Mouse (Mus musculus) liver, adult 2 months (tissue): ENCODE measurements at regions not wholly inside any gene's neighbourhood (a gene's known extent, or its start where the extent isn't known, plus 50 kb on each side); places are given as distances from the start of the nearest gene placed in this dataset.

ENCODE experiments used
- DNase-seq: peaks from one replicate; pipeline ENCODE4 v3.0.0-alpha.2; 2011; ENCODE audit warnings: low read depth, low spot score; ENCODE audit errors: extremely low read depth
- H3K27ac ChIP-seq: fragments of 200-500 bp; replicated peaks from 2 replicates; pipeline ENCODE4 v1.5.1; 2012; ENCODE audit warnings: low read depth, mild to moderate bottlenecking, control low read depth, inconsistent platforms, low read length; ENCODE audit not compliant: insufficient read depth
- H3K27me3 ChIP-seq: fragments of 200-500 bp; 2 replicates; pipeline ENCODE4 v1.6.1; 2012; ENCODE audit warnings: mild to moderate bottlenecking, moderate library complexity, low read length, inconsistent platforms; ENCODE audit not compliant: control insufficient read depth, insufficient read depth
- H3K36me3 ChIP-seq: fragments of 200-500 bp; 2 replicates; pipeline ENCODE4 v1.6.1; 2012; ENCODE audit warnings: low read length, inconsistent platforms; ENCODE audit not compliant: control insufficient read depth, insufficient read depth
- H3K4me1 ChIP-seq: fragments of 200-500 bp; 2 replicates; pipeline ENCODE4 v1.6.1; 2011; ENCODE audit warnings: low read length; ENCODE audit not compliant: control insufficient read depth, insufficient read depth
- H3K4me3 ChIP-seq: fragments of 200-500 bp; 2 replicates; pipeline ENCODE4 v1.5.1; 2011; ENCODE audit warnings: low read depth, mild to moderate bottlenecking, control low read depth, low read length, moderate library complexity; ENCODE audit not compliant: insufficient read depth
- H3K79me2 ChIP-seq: fragments of 200-500 bp; 2 replicates; pipeline ENCODE4 v1.6.1; 2012; ENCODE audit warnings: inconsistent platforms, mild to moderate bottlenecking, low read length, moderate library complexity; ENCODE audit not compliant: control insufficient read depth, insufficient read depth
- H3K9ac ChIP-seq: fragments of 200-500 bp; 2 replicates; pipeline ENCODE4 v1.6.1; 2012; ENCODE audit warnings: low read depth, mild to moderate bottlenecking, control low read depth, inconsistent platforms, low read length
- CTCF ChIP-seq: fragments of 200-500 bp; IDR thresholded peaks from 2 replicates; pipeline ENCODE4 v1.5.1; 2011; ENCODE audit warnings: low read depth, low read length, control low read depth
- POLR2A ChIP-seq: fragments of 200-500 bp; IDR thresholded peaks from 2 replicates; pipeline ENCODE4 v1.6.1; 2011; ENCODE audit warnings: low read length, control low read depth; ENCODE audit not compliant: insufficient read depth; ENCODE audit errors: extremely low read depth
- WGBS: fragments of 180-500 bp; shearing (Covaris S2); methylation state at CpG from one replicate; pipeline ENCODE4 v1.1.7; 2018; 5-methylcytosine and 5-hydroxymethylcytosine counted together

- Histone ChIP-seq H3K27ac (no peak overlapping the region), H3K4me1 (peaks cover 6% of the 10 kb centered on the region), H3K9ac (no peak overlapping the region), H3K27me3 (no peaks in the 10 kb centered on the region), H3K4me3 (no peak overlapping the region), H3K36me3 (no peaks in the 10 kb centered on the region), H3K79me2 (no peaks in the 10 kb centered on the region)
- TF ChIP-seq CTCF (no peak), POLR2A (no peak)
- WGBS, result 76% methylated on average over 1 of the region's 1 CpGs
- DNase-seq, result no peak
These were observed 160.8 kb downstream of the Pdgfra start for GRCm38 (mm10) chr5:75312897-75313296.

GRCm38 (mm10) chr5:75315956-75316355, 163.9 kb downstream of the Pdgfra start:
- H3K27ac ChIP-seq, result no peak overlapping the region
- peak overlapping the region; percentile 36 for H3K4me3 ChIP-seq
- H3K79me2 ChIP-seq, result no peaks in the 10 kb centered on the region
- DNase-seq, result peak; percentile 53
- no peaks in the 10 kb centered on the region for H3K27me3 ChIP-seq
- peaks cover 6% of the 10 kb centered on the region for H3K4me1 ChIP-seq
- H3K9ac ChIP-seq, result 0 out of 2 replicates have a peak overlapping the region, but pooled peaks have one; percentile 21
- H3K36me3 ChIP-seq, result no peaks in the 10 kb centered on the region
- TF ChIP-seq CTCF, result no peak
- no peak for TF ChIP-seq POLR2A
- 23% methylated on average over 1 of the region's 1 CpGs for WGBS

- Histone ChIP-seq H3K4me3 (no peak overlapping the region), H3K36me3 (no peaks in the 10 kb centered on the region), H3K4me1 (peaks cover 4% of the 10 kb centered on the region), H3K9ac (no peak overlapping the region), H3K27ac (no peak overlapping the region), H3K27me3 (no peaks in the 10 kb centered on the region), H3K79me2 (no peaks in the 10 kb centered on the region)
- DNase-seq, result peak; percentile 10
- TF ChIP-seq CTCF (no peak), POLR2A (no peak)
- WGBS, result 81% methylated on average over 2 of the region's 2 CpGs
These were observed 168.4 kb downstream of the Pdgfra start for GRCm38 (mm10) chr5:75320536-75320935.

GRCm38 (mm10) chr5:75334050-75334449, 182.0 kb downstream of the Pdgfra start:
- no peaks in the 10 kb centered on the region; the same call in 1 of the 2 replicates for H3K4me1 ChIP-seq
- TF ChIP-seq CTCF (no peak), POLR2A (no peak)
- no peak overlapping the region for H3K4me3 ChIP-seq
- H3K27ac ChIP-seq, result no peak overlapping the region
- H3K79me2 ChIP-seq, result no peaks in the 10 kb centered on the region
- 91% methylated on average over 3 of the region's 3 CpGs for WGBS
- no peak for DNase-seq
- no peaks in the 10 kb centered on the region for H3K36me3 ChIP-seq
- H3K9ac ChIP-seq, result no peak overlapping the region
- no peaks in the 10 kb centered on the region for H3K27me3 ChIP-seq

- no peak for DNase-seq
- H3K36me3 ChIP-seq, result no peaks in the 10 kb centered on the region
- H3K27ac ChIP-seq, result no peak overlapping the region
- no peak overlapping the region for H3K4me3 ChIP-seq
- H3K27me3 ChIP-seq, result no peaks in the 10 kb centered on the region
- WGBS, result 92% methylated on average over 11 of the region's 11 CpGs
- H3K4me1 ChIP-seq, result no peaks in the 10 kb centered on the region
- no peaks in the 10 kb centered on the region for H3K79me2 ChIP-seq
- no peak for TF ChIP-seq POLR2A
- H3K9ac ChIP-seq, result no peak overlapping the region
These were observed 184.4 kb downstream of the Pdgfra start for GRCm38 (mm10) chr5:75336454-75336853.

GRCm38 (mm10) chr5:75338439-75338838, 186.3 kb downstream of the Pdgfra start:
- no peak overlapping the region for H3K9ac ChIP-seq

More at GRCm38 (mm10) chr5:75338439-75338838, 186.3 kb downstream of the Pdgfra start:
- H3K36me3 ChIP-seq, result no peaks in the 10 kb centered on the region
- no peak overlapping the region for H3K27ac ChIP-seq
- H3K27me3 ChIP-seq, result no peaks in the 10 kb centered on the region
- no peak for DNase-seq
- TF ChIP-seq POLR2A, result no peak
- no peak for TF ChIP-seq CTCF
- no peaks in the 10 kb centered on the region for H3K79me2 ChIP-seq
- no peak overlapping the region for H3K4me3 ChIP-seq
- WGBS, result 92% methylated on average over 11 of the region's 11 CpGs
- H3K4me1 ChIP-seq, result peaks cover 3% of the 10 kb centered on the region; the same call in 1 of the 2 replicates
